Mouse (Mus musculus) gastrocnemius, postnatal 10 days (tissue): ENCODE results near the gene Rab19. TPM values are rescaled to one million over a fixed set of nuclear protein-coding genes. Genes with fewer than 3 reads are reported as not detected.
"Not testable (repeated sequence)": the region's sequence is repeated elsewhere in the genome, so short reads cannot be mapped to it uniquely, and the experiment has no call there.

Experiments used
- DNase-seq: peaks from one replicate; pipeline ENCODE4 v3.0.0; 2021; ENCODE audit warnings: mixed read lengths
- total RNA-seq, 2 experiments: library from RNA; stranded (reverse); gene quantifications; 2 replicates each; pipeline ENCODE4 v1.2.3; 2021

Rab19 gene
- total RNA-seq, 2 experiments from 2014 or later: 0.16 TPM; not detected in 1

DNA sequence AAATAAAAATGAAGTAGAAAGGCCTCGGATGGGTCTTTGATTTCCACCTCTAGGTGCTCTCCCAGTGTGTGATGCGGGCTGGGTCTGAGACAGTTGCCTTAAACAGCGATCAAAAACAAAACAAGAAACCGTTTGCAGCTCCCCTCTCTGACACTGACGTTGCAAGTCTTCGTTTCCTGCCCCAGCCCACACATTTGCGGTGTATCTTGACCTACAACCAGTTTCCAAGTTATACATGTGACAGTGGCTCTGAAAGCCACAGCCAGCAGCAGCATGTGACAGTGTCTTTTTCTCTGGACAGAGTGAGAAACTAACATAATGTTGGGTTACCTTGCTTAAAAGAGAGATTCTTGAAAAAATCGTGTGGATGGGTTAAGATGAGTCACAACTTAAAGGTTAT lies 1.2 kb upstream of the Rab19 start:
- no peak for DNase-seq

DNA sequence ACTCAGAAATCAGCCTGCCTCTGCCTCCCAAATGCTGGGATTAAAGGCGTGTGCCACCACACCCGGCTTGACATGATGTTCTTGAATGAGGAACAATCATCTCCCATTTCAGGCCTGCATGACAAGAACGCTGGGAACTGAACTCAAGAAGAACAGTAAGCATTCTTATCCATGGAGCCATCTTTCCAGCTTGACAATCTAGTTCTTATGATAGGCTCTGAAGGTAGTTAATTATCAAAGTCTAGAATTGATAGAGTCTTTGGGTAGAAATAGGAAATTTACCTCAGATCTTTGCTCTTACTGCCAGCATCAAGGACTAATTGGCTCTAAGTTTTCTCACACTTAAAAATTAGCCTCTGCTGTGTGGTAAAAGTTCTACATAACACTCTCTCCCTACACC lies 699 bp upstream of the Rab19 start:
- no peak for DNase-seq

GRCm38 (mm10) chr6:39389988-39390387 lies 9.0 kb downstream of the Rab19 start:
- no peak for DNase-seq

GRCm38 (mm10) chr6:39395471-39395870 lies 14.5 kb downstream of the Rab19 start:
- no peak for DNase-seq

GRCm38 (mm10) chr6:39395916-39396315 lies 14.9 kb downstream of the Rab19 start:
- DNase-seq: no peak

- DNase-seq: no peak
These were observed 16.1 kb downstream of the Rab19 start for GRCm38 (mm10) chr6:39397046-39397445.

DNA sequence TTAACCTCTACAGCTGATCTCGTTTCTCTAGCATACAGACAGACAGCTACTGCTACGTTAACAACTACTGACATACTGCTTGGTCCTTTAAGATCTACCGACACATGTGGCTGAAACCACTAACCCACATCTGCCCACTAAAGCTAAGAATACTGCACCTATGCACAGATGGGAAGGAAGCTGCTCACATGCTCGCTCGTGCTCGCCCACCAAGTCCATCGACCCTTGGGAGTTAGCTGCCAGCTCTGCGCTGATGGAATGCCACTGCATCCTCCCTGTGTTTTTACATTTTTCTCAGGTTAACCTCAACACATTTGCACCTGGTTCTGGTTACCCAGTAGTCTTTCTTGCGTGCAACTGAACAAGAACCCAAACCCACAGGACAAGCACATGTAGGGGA lies 17.4 kb downstream of the Rab19 start:
- DNase-seq: no peak

DNA sequence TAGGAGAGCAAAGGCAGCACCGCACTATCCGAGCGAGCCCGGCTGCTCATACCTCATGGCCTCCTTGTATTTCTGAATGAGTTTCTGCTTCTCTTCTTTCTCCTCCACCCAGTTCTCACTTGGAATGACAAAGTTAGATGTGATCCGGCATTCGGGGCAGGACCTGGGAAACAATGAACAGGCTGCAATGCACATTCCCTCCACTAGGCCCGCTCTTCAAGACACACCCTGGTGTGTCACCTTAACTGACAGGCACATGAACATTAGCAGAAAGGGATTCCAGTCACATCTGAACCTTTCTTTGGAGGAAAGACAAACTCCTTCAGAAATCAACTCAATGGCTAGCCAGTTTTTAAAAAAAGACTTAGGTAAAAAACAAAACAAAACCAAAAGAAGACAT lies 19.4 kb downstream of the Rab19 start:
- DNase-seq: no peak

DNA sequence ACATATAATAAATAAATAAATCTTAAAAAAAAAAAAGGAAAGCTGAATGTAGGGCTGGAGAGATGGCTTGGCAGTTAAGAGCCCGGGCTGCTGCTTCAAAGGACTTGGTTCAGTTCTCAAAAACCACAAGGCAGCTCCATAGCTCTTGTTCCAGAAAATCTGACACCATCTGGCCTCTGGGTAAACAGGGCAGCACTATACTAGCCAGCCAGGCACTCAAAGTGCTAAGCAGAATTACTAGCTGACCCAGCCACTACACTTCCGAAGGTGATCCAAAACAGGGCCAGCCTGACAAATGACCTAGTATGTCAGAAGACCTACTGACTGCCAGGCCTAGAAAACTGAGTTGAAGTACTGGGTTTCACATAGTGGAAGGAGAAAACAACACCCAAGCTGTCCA lies 22.2 kb downstream of the Rab19 start:
- no peak for DNase-seq

- DNase-seq: no peak
These were observed 25.5 kb downstream of the Rab19 start for GRCm38 (mm10) chr6:39406480-39406879.

- DNase-seq: no peak
These were observed 33.1 kb downstream of the Rab19 start for GRCm38 (mm10) chr6:39414106-39414505.

DNA sequence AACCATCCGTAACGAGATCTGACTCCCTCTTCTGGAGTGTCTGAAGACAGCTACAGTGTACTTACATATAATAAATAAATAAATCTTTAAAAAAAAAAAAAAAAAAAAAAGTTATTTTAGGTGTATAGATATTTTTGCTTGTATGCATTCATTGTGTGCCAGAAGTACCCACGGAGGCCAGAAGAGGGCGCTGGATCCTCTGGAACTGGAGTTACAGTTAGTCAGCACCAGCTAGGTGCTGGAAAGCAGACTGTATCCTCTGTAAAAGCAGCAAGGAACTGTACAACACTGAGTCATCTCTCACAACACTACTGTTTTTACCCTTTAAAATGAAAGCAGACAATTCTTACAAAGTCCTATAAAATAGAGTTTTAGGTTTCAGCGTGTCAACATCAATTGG lies 34.8 kb downstream of the Rab19 start:
- DNase-seq: peak; percentile 70

DNA sequence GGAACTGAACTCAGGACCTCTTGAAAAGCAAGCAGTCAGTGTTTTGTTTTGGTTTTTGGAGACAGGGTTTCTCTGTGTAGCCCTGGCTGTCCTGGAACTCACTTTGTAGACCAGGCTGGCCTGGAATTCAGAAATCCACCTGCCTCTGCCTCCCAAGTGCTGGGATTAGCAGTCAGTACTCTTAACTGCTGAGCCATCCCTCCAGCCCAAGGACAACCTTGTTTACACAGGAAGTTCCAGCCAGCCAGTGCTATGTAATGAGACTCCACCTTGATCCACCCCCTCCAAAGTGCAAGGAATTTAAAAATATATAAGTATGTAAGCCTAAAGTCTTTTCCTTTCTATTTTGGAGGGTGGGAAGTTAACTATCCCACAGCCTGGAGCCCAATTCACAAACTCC lies 35.7 kb downstream of the Rab19 start:
- DNase-seq: not testable (repeated sequence)

DNA sequence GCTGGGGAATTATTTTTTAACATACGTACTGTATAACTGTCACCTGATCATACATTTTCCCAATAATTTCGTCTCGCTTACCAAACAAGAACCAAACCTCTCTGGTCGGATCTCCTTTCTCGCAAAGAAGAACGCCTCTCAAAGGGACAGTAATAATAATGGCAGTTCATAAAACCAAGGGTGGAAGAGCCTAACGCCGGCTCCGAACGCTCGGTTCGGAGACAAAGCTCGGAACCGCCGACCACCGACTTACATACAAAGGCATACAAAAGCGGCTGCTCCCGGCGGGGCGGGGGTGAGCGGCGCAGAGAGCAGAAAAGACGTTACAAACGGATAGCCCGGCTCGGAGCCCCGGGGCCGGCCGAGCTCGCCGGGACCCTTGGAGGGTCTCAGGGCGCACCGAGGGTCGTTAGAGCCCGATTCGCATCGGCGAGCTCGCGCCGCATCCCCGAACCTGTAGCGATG lies 38.4 kb downstream of the Rab19 start:
- no peak for DNase-seq

GRCm38 (mm10) chr6:39419851-39420721 lies 39.1 kb downstream of the Rab19 start, which contains the start of gene Mkrn1:
Gene Mkrn1 (minus strand): TSS chr6:39420462.
- peak; percentile 57 for DNase-seq

- no peak for DNase-seq
These were observed 39.9 kb downstream of the Rab19 start for GRCm38 (mm10) chr6:39420867-39421266.

GRCm38 (mm10) chr6:39423130-39423551 lies 42.2 kb downstream of the Rab19 start:
- DNase-seq: no peak

GRCm38 (mm10) chr6:39423686-39424085 lies 42.7 kb downstream of the Rab19 start:
- DNase-seq: no peak

- DNase-seq: no peak
These were observed 44.2 kb downstream of the Rab19 start for GRCm38 (mm10) chr6:39425181-39425580.

DNA sequence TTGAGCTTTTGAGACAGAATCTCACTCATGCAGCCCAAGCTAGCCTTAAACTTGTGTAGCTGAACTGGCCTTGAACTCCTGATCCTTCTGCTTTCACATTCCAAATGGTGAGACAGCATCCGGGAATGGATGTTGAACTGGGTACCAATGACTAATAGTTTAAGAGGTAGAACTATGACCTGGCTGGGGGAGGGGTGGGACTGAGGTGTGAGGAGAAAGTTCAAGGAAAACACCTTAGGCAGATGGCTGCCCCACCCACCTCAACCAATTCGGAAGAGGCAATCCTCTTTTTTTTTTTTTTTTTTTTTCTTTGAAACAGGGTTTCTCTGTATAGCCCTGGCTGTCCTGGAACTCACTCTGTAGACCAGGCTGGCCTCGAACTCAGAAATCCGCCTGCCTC lies 45.8 kb downstream of the Rab19 start:
- DNase-seq: no peak

DNA sequence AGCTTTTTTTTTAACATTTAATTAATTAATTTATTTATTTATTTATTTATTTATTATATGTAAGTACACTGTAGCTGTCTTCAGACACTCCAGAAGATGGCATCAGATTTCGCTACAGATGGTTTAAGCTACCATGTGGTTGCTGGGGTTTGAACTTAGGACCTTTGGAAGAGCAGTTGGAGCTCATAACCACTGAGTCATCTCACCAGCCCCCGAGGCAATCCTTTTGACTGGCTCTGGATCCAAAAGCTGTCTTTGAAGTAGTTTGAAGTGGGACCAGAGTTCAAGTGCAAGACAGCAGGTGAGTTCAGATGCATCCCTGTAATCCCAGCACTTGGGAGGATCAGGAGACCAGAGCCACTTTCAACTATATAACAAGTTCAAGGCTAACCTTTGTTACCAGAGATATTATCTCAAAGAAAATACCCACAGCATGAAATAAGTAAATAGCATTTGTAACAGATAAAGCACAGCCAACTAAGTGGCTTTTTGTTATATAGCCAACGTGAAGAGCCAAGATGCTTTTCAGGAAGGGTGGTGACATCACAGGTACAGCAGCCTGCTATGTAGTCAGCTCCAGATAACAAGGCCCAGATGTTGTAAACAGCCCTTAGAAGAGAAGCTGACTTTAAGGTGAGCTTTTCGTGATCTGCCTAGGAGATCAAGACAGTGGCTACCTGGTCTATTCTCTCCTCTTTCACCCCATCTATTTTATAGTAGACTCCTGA lies 46.5 kb downstream of the Rab19 start:
- DNase-seq: no peak

DNA sequence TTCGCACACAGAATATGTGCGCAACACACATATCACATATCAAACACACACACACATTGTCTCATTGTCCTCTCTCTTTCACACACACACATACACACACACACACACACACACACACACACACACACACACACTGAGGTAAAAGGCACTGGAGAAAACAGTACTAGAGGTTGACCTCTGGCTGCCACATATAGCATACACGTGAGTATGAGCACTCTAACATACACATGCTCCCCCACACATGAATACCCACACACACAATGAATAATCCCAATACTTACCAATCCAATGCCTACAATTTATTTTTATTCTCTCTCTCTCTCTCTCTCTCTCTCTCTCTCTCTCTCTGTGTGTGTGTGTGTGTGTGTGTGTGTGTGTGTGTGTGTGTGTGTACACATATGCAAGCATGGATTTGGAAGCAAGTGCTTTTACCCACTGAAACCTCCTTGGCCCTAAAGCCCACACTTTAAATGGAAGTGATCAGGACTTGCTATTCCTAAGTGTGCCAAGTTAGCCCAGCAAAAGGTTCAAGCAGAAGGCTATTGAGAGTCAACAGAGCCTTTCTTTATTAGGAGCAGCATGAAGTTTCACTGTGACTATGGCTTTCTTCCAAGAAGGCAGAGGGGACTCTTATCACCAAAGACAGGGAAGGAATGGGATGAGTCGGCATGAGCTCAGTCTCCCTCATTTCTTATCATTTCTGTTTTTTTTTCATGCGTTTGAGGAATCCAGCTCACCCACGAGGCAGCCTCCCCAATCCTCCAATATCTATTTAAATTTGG lies 48.2 kb downstream of the Rab19 start:
- no peak for DNase-seq

DNA sequence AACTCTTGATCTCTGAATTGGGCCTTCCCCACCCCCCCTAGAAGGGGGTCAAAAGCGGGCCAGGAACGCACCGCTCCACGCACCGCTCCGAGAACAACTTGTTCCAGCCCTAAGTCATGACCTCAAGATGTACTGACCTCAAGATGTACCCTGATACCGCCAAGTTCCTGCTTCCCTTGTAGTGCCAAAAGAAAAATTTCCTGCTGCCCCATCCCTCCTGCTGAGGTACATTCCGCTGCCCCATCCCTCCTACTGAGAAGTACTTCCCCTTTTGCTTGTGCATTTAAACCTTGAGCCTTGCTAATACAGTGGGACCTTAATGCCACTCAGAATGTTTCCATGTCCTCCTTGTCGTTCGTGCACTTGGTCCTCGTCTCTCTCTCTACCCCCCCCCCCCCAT lies 49.7 kb downstream of the Rab19 start:
- DNase-seq: no peak
